Mouse (Mus musculus) kidney, postnatal 14 days (tissue): ENCODE results near the gene Vmn1r31.

Experiments
- DNase-seq: peaks from one replicate; pipeline ENCODE4 v3.0.0; 2022; ENCODE audit warnings: mixed read lengths

Gene Vmn1r31

GRCm38 (mm10) chr6:58475230-58475629, at the start of gene Vmn1r31:
Vmn1r31 (minus strand) TSS chr6:58475330.
- no peak for DNase-seq

- DNase-seq, result no peak
Measured at GRCm38 (mm10) chr6:58443285-58443684, 31.8 kb downstream of the Vmn1r31 start, which contains the start of gene Vmn1r30. Vmn1r30 (minus strand) TSS chr6:58443385.
